Mouse (Mus musculus): ENCODE measurements around the gene Nus1. TPM values are rescaled to one million over a fixed set of nuclear protein-coding genes. Genes with fewer than 3 reads are reported as not detected.
A peak's percentile ranks its signal among the peaks of the same experiment; 100 is the strongest.

Gene Nus1
- total RNA-seq, 2 experiments from 2014 or later, result 30.7 to 34.1 TPM

GRCm38 (mm10) chr10:52416458-52416857 is 889 bp upstream of the Nus1 start:
- no peak for DNase-seq (ENCODE audit: low spot score in 2 of 2)

- peak in 1 of 2 experiments; percentile 18 for DNase-seq (ENCODE audit: low spot score in 2 of 2)
Measured at GRCm38 (mm10) chr10:52417998-52418860, 882 bp downstream of the Nus1 start.

- no peak for DNase-seq (ENCODE audit: low spot score in 2 of 2)
Measured at GRCm38 (mm10) chr10:52418931-52419330, 1.6 kb downstream of the Nus1 start.

- DNase-seq (ENCODE audit: low spot score in 2 of 2), result no peak
Measured at GRCm38 (mm10) chr10:52419402-52419801, 2.1 kb downstream of the Nus1 start.

- no peak for DNase-seq (ENCODE audit: low spot score in 2 of 2)
Measured at GRCm38 (mm10) chr10:52420526-52420925, 3.2 kb downstream of the Nus1 start.

- DNase-seq (ENCODE audit: low spot score in 2 of 2), result no peak
Measured at GRCm38 (mm10) chr10:52421716-52422115, 4.4 kb downstream of the Nus1 start.

GRCm38 (mm10) chr10:52423097-52423496 is 5.8 kb downstream of the Nus1 start:
- DNase-seq (ENCODE audit: low spot score in 2 of 2), result no peak

GRCm38 (mm10) chr10:52426314-52426980 is 9.1 kb downstream of the Nus1 start:
- DNase-seq (ENCODE audit: low spot score in 2 of 2), result no peak

- no peak for DNase-seq (ENCODE audit: low spot score in 2 of 2)
Measured at GRCm38 (mm10) chr10:52427634-52428415, 10.5 kb downstream of the Nus1 start.

- no peak for DNase-seq (ENCODE audit: low spot score in 2 of 2)
Measured at GRCm38 (mm10) chr10:52430953-52431352, 13.6 kb downstream of the Nus1 start.

GRCm38 (mm10) chr10:52434836-52435235 is 17.5 kb downstream of the Nus1 start:
- no peak for DNase-seq (ENCODE audit: low spot score in 2 of 2)

GRCm38 (mm10) chr10:52460614-52461013 is 43.3 kb downstream of the Nus1 start:
- DNase-seq (ENCODE audit: low spot score in 2 of 2), result no peak

GRCm38 (mm10) chr10:52463941-52464739 is 46.8 kb downstream of the Nus1 start:
- DNase-seq (ENCODE audit: low spot score in 2 of 2), result no peak

GRCm38 (mm10) chr10:52471520-52471919 is 54.2 kb downstream of the Nus1 start:
- DNase-seq (ENCODE audit: low spot score in 2 of 2), result no peak

Other genes with a start within 250 kb of the Nus1 start
- under 1 TPM; 0.26 to 0.34 TPM for gene Ros1, start 222.3 kb upstream of the Nus1 start, total RNA-seq (2021)
- gene Dcbld1, start 183.9 kb upstream of the Nus1 start, total RNA-seq (2021), result 1 to 10 TPM; 4.6 to 5.2 TPM
- gene Gm26741, start 58.8 kb upstream of the Nus1 start, total RNA-seq (2021), result not detected
- gene Gopc, start 35.4 kb upstream of the Nus1 start, total RNA-seq (2021), result 10 to 100 TPM; 16.7 to 18.9 TPM
- gene Nepn, start 28.6 kb upstream of the Nus1 start, total RNA-seq (2021), result under 1 TPM in 1 of 2 experiments, not detected in 1; 0.36 TPM

Data from gastrocnemius, postnatal 4 days (tissue).